Mouse (Mus musculus) olfactory bulb, adult 2 months (tissue): ENCODE data around the gene Tgfbr2.

Experiments
- CTCF ChIP-seq: fragments of 200-500 bp; IDR thresholded peaks from 2 replicates; pipeline ENCODE4 v1.5.1; 2012; ENCODE audit warnings: low read depth, mild to moderate bottlenecking, low read length, moderate library complexity; ENCODE audit not compliant: insufficient read depth
- POLR2A ChIP-seq: fragments of 200-500 bp; IDR thresholded peaks from 2 replicates; pipeline ENCODE4 v1.6.1; 2012; ENCODE audit warnings: mild to moderate bottlenecking, low read depth, low read length, moderate library complexity; ENCODE audit not compliant: insufficient read depth

DNA sequence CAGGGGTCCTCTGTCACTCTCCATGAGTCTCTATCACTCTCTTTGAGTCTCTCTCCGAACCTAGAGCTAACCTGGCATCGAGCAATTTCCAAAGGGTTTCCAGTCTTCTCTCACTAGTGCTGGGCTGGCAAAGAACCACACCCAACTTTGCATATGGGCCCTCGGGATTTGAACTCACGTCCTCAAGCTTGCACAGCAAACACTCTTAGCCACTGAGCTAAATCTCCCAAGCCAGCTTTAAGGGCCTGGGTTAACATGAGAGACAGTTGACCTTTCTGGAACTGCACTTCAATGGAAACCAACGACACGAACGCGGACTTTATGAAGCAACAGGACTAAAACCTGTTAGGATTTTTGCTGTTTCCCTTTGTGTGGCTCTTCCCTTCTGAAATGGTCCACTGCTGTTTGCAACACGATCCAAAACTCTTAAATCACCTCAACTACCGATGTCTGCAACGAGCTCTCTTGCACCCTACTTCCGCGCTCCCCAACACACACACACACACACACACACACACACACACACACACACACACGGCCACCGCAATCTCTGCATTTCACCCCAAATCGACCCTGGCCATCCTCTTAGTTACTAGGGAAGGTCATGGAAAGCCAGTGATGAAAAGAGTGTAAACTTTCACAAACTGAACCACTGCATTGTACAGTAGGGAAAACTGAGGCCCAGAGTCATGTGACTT lies 1.5 kb downstream of the Tgfbr2 start:
- no peak for TF ChIP-seq CTCF
- TF ChIP-seq POLR2A, result no peak
